Mouse (Mus musculus): ENCODE data around the gene Hjurp.

The Hjurp gene

GRCm38 (mm10) chr1:88277098-88277817, at the start of gene Hjurp, which contains the start of gene Trpm8:
Hjurp (minus strand) TSS chr1:88277633.
Trpm8 (plus strand) TSS chr1:88277661.
- in situ Hi-C loops (cut with MboI; ENCODE audit: unreplicated experiment in 2 of 2) = loop anchor here (25.0 kb wide), 4 partner anchors 515 to 1665 kb away; partner anchors contain the start of gene Atg16l1 (in 1 of the 2)

DNA sequence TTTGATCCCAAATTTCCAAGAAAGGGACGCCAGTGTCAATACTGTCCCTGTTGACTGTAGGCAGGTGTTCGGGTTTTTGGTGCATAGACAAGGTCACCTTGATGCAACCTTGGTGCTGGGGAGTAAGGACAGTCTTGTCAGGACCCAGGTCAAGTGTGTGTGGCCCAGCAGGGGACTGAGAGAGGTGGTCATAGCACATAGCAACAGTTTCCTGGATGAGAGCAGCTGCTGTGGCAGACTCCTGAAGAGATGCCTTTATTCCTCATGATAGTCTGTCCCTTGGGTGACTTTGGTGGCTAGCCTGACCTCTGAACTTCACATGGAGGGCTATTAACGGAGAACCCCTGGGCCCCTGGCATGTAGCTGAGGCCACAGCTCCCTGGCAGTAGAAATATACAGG, 45.7 kb upstream of the Hjurp start:
- in situ Hi-C loops (cut with MboI; ENCODE audit: unreplicated experiment in 2 of 2) = no loop called here

- in situ Hi-C loops (cut with MboI; ENCODE audit: unreplicated experiment in 2 of 2) = no loop called here
Measured at GRCm38 (mm10) chr1:88322146-88322545, 44.7 kb upstream of the Hjurp start.

DNA sequence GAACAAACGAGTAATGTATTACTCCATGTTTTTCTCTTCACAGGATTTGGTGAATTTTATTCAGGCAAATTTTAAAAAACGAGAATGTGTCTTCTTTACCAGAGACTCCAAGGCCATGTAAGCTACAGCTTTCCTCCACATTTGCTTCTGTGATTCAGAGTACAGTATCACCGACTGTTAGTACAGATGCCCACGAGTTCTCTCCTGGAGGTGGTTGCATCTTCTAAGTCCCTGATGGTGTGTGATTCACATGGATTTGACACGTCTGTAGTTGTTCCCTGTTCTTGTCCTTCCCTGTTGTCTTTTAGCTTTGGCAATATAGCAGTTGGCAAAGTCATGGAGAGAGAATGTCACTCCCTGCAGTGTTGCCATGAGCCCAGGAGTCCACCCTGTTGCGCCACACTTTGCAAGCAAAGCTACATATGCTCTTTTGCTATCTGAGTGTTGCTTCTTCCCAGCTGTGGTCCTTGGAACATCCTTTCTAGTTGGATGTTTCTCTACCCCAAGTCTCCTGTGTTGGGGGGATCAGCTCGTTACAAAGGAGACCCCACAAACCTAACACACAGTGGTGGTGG, 43.5 kb upstream of the Hjurp start:
- in situ Hi-C loops (cut with MboI; ENCODE audit: unreplicated experiment in 2 of 2) = no loop called here

DNA sequence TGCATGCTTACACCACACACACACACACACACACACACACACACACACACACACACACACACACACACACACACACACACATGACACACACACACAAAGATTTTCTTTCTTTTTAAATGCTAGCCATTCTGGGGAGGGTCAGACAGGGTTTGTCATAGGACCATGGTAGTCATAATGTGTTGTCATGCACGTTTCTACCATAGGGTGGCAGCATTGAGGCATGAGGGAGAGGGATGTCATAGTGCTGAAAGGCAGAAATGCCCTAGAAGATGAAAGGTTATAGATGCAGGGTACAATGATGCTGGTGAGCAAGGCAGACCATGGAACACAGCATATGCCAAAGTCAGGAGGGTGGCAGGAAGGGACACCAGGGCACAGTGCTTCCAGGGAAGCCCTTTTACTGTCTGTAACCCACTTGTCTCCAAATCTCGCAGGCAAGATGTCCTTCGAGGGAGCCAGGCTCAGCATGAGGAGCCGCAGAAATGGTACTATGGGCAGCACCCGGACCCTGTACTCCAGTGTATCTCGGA, 41.2 kb upstream of the Hjurp start:
- in situ Hi-C loops (cut with MboI; ENCODE audit: unreplicated experiment in 2 of 2) = no loop called here

GRCm38 (mm10) chr1:88317279-88317678, 39.8 kb upstream of the Hjurp start:
- in situ Hi-C loops (cut with MboI; ENCODE audit: unreplicated experiment in 2 of 2) = no loop called here

DNA sequence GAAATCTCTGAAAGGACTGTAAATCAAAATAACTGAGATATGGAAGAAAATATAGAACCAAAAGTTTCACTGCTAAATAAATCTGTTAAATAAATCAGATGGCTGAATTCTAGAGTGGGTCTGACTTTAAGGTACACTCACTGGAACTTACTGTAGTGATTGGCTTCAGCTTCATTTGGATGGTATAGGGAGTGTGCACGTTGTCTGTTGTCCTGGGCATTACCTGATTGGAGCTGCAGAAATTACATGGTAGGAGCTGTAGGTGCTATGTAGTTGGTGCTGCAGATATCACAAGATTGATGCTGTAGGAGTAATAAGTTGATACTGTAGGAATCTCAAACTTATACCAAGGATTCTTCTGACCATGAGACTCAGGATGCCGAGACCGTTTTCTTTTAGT, 32.9 kb upstream of the Hjurp start:
- in situ Hi-C loops (cut with MboI; ENCODE audit: unreplicated experiment in 2 of 2) = no loop called here

- in situ Hi-C loops (cut with MboI; ENCODE audit: unreplicated experiment in 2 of 2) = no loop called here
Measured at GRCm38 (mm10) chr1:88309905-88310304, 32.5 kb upstream of the Hjurp start.

GRCm38 (mm10) chr1:88309020-88309419, 31.6 kb upstream of the Hjurp start:
- in situ Hi-C loops (cut with MboI; ENCODE audit: unreplicated experiment in 2 of 2) = no loop called here

DNA sequence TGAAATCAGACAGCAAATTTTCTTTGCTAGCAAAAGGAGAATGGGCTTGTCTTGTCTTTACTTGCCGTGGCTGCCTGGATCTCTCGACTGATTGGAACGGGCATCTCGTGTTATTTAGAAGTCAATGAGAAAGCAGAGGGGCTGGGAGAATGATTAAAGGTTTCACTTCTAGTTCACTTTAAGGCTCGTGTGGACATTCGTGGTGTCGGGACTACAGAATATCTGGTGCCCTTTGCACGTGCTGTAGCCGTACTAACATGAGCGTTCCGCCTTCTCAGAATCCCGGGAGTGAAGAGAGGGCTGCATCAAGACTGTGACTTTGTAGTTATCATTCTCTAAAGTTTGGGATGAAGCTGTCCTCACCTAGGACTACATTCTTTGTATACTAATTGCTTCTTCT, 29.7 kb upstream of the Hjurp start:
- in situ Hi-C loops (cut with MboI; ENCODE audit: unreplicated experiment in 2 of 2) = no loop called here

DNA sequence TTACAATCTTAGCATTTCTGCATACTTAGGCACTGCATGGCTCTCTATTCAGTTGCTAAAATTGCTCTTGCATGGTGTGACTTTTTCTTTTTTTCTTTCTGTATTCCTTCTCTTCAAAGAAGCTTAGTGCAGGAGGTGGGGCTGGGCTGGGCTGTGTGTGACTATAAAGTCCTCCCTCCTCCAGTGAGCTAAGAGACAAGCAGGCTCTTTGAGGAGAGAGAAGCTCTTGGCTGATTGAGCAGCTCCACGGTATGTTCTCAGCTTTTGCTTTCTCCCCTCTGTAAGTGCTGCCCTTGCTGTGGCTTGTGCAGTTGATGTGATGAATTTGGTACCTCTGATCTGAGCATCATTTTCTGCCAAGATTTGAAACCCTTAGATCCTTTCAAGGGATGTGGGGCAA, 29.1 kb upstream of the Hjurp start:
- in situ Hi-C loops (cut with MboI; ENCODE audit: unreplicated experiment in 2 of 2) = no loop called here

DNA sequence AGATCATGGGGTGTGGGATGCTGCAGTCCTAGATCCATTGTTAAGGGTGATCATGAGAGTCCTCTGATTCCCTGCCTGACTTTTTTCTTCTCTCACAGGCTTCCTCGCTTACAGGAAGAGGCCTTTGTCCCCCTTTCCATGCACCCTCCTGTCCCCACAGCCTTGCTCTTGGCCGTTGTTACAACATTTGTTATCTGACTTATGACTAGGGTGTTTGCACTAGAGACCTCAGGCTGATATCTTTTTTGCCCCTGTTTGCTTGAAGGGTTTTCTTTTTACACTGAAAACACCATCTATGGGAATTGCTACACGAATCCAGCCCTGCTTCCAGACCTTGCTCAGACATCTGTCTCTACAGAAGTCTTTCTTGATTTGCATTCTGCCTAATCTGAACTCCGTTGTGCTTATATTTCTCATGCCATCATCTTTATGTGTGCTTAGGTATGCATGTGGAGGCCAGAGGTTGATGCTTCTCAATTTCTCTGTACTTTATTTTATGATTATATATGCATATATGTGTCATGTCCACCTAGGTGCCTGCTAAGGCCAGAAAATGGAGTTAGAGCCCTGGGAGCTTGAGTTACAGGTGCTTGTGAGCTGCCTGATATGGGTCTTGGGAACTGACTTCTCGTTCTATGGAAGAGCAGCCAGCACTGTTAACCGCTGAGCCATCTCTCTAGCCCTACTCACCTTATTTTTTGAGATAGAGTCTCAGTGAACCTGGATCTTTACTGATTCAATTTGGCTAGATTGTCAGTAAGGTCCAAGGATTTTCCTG, 27.8 kb upstream of the Hjurp start:
- in situ Hi-C loops (cut with MboI; ENCODE audit: unreplicated experiment in 2 of 2) = no loop called here

DNA sequence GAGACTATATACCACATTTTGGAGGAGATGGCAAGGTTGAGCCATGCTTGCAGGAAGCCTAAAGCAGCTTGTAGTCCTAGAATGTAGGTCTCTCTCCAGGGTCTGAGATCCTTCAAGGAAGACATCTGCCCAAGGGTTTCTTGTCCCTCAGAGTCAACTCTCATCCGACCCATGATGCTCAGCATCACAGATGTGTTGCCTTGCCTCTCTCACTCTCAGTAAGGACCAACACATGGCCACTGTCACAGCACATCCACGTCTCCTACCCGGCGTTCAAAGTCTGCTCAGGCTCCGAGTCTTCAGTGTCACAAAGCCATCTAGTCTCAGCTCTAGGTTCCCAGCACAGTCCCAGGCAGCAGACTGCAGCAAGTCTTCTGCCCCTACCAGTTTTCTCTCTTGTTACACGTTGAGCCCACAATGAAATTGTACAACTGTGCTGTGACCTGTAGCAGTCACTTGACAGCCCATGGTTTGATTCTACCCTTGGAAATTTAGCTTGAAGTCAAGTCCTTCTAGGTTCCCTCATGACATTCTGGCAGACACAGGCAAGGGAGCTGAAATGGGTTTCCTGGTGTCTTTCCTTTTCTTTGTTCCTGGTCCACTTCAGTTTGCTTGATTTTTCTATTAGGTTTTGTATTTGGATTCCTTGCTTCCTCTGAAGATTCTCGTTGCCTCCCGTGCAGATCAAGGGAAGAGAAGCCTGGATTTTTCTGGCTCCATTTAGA, 27.0 kb upstream of the Hjurp start:
- in situ Hi-C loops (cut with MboI; ENCODE audit: unreplicated experiment in 2 of 2) = no loop called here

DNA sequence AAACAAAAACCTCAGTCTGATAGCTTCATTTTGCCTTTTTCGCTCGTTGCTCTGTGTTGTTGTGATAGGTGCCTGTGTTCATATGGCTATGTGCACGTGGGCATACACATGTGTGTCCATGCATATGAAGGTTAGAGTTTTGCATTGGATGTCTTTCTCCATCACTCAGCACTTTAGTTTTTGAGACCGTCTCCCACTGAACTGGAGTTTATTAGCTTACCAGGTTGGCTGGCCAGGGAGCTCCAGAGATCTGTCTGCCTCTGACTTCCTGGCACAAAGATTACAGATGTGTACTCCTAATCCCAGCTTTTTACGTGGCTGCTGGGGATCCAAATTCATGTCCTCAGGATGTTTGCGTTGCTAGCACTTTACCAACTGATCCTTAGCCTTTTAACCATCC, 26.3 kb upstream of the Hjurp start:
- in situ Hi-C loops (cut with MboI; ENCODE audit: unreplicated experiment in 2 of 2) = no loop called here

GRCm38 (mm10) chr1:88302057-88302740, 24.8 kb upstream of the Hjurp start:
- in situ Hi-C loops (cut with MboI; ENCODE audit: unreplicated experiment in 2 of 2) = no loop called here

GRCm38 (mm10) chr1:88301121-88302014, 23.9 kb upstream of the Hjurp start:
- in situ Hi-C loops (cut with MboI; ENCODE audit: unreplicated experiment in 2 of 2) = no loop called here

DNA sequence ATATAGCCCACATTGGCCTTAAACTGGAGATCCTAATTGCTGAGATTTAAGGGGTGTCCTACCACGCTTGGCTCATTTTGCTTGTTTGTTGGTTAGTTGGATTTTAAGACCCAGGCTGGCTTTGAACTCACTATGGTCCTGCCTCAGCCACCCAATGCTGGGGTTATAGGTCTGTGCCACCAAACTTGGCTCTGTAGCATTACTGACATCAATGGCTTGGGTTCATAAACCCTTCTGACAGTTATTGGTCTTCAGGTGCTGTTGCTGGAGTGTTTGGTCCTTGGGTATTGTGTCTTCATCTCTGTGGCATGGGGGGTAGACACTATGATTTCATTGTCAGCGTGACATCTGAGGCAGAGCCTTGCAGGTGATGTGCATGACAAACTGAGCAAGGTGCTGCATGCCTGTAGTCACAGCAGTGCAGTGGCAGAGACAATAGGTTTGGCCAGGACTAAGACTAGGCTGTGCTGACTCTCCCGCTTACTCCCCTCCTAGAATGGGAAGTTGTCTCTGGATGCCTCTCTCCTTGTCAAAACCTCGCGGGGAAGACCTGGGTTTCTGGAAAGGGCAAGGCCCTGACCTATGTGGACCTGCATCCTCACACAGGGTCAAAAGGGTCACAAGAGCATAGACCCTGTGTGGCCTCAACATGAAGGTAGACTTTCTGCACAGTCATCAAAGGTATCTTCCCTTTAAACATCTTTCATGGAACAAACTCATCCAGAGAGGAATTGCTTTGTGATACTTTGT, 23.0 kb upstream of the Hjurp start:
- in situ Hi-C loops (cut with MboI; ENCODE audit: unreplicated experiment in 2 of 2) = no loop called here

DNA sequence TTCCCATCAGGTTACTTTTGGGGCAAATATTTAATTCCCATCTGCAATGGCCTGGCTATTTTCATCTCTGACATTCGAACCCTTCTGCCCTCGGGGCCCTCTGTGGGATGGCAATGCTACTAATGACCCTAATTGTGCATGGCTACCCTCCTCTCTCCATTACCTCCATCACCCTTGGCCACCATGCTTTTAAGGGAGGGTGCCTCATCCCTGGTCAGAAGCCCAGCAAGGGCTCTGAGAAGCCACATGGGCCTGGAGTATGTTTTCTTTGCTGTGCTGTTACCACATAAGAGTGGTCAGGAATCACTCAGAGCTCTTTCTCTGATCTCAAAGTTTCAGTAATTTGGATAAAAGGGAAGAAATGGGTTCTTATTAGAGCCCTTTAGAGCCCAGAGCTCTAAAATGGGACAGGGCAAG, 22.1 kb upstream of the Hjurp start:
- in situ Hi-C loops (cut with MboI; ENCODE audit: unreplicated experiment in 2 of 2) = loop anchor here (25.0 kb wide), 4 partner anchors 537 to 1687 kb away; partner anchors contain the start of gene Atg16l1 (in 1 of the 2)

All from v-Abl transformed pro-B cells (cell line).